12 mouse cellular contexts compared by ENCODE assay signal in the genomic region with DNA sequence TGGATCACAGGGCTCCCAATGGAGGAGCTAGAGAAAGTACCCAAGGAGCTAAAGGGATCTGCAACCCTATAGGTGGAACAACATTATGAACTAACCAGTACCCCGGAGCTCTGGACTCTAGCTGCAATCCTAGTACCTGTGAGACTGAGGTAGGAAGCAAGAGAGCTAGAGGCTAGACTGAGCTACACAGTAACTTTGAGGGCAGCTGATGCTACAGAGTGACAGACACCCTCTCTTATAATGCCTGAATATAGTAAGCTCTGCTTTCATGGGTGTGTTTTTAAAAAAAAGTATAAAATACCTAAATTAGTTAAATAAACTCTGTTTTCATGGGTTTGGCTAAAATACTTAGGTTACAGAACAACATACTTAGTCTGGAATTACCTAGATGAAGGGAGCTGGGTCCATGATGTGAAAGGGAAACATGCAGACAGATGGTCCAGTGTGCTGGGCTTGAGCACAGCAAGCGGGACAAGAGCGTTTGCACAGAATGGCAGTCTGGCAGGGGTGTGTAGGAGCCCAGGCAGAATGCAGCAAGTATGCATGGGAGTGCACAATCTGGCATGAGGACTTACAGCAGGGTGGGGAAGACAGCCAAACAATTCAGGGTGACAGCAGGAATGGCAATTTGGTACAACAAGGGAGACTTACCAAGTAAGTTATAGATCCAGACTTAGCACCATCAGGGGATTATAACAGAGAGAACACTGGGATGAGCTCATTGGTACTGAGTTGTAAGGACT.
DNase-seq lines count a peak whose midpoint lies in the region; ATAC-seq and TF ChIP-seq lines count a peak whose summit lies in the region.
"Had no signal": no experiment of that assay in that cellular context is flagged by ENCODE, and none has a peak within 500 bp of the region (broad histone marks: within the 10 kb centered on the region; RNA-seq: fewer than 3 reads in every experiment).

No protein-coding gene starts in this region.

- no peak for TF ChIP-seq CTCF in brain, embryonic 14.5 days (IDR thresholded peaks at IDR 0.05; ENCODE audit: borderline replicate concordance, extremely low read depth, insufficient read depth, insufficient read length)
- TF ChIP-seq CTCF in cerebellum, adult 2 months (IDR thresholded peaks at IDR 0.05; ENCODE audit: borderline replicate concordance, insufficient read depth, low read depth, low read length) = no peak; the same call in 1 of the 2 replicates
- TF ChIP-seq CTCF in hindbrain, postnatal 0 days (IDR thresholded peaks at IDR 0.05; ENCODE audit: low read depth) = no peak

- H3K9ac ChIP-seq in hindbrain, postnatal 0 days (replicated peaks; ENCODE audit: low read length) = no peak overlapping the region
- H3K9ac ChIP-seq: embryonic facial prominence, embryonic 12.5 days had no signal

- no peak overlapping the region for H3K4me3 ChIP-seq in cerebellum, adult 2 months (replicated peaks; ENCODE audit: insufficient read depth, low read depth, low read length)
- no peak overlapping the region for H3K4me3 ChIP-seq in hindbrain, postnatal 0 days (ENCODE audit: low read length)
- H3K4me3 ChIP-seq: embryonic facial prominence, embryonic 12.5 days; limb, embryonic 10.5 days had no signal

- no peaks in the 10 kb centered on the region for H3K27me3 ChIP-seq in cerebellum, adult 2 months (ENCODE audit: control insufficient read depth, insufficient read depth, low read length)
- no peaks in the 10 kb centered on the region for H3K27me3 ChIP-seq in hindbrain, postnatal 0 days (ENCODE audit: insufficient read depth, low read length)
- H3K27me3 ChIP-seq: embryonic facial prominence, embryonic 12.5 days had no signal

- peak overlapping the region; percentile 51; the same call in 1 of the 2 replicates for H3K27ac ChIP-seq in cerebellum, adult 2 months (ENCODE audit: insufficient read depth, low read length)
- peak overlapping the region; percentile 51; the same call in 1 of the 2 replicates for H3K27ac ChIP-seq in hindbrain, postnatal 0 days
- H3K27ac ChIP-seq: embryonic facial prominence, embryonic 12.5 days; limb, embryonic 10.5 days had no signal

- peak; percentile 94 for DNase-seq in brain, embryonic 14.5 days (ENCODE audit: low read depth)
- peak; percentile 77 to 92 for DNase-seq in cerebellum, adult 2 months
- DNase-seq in hindbrain, postnatal 0 days (ENCODE audit: low spot score) = peak; percentile 72
- DNase-seq in left cerebral cortex, postnatal 4 days = peak; percentile 79
- DNase-seq in heart, adult 9 months (ENCODE audit: low spot score in 2 of 2) = no peak
- DNase-seq in thymus, postnatal 0 days (ENCODE audit: low spot score) = no peak
- no peak for DNase-seq in thymus, postnatal 10 days (ENCODE audit: low spot score in 2 of 2)
- DNase-seq in gastrocnemius, postnatal 25 days = no peak
- DNase-seq: adrenal gland, postnatal 10 days had no signal

- TF ChIP-seq POLR2A in brain, embryonic 14.5 days (IDR thresholded peaks at IDR 0.05; ENCODE audit: borderline replicate concordance, extremely low read depth, insufficient read depth, insufficient read length, poor library complexity, severe bottlenecking) = no peak
- no peak; the same call in 1 of the 2 replicates for TF ChIP-seq POLR2A in cerebellum, adult 2 months (IDR thresholded peaks at IDR 0.05; ENCODE audit: borderline replicate concordance, insufficient read depth, low read length)

- H3K36me3 ChIP-seq in hindbrain, postnatal 0 days (ENCODE audit: insufficient read depth, low read length) = no peaks in the 10 kb centered on the region
- H3K36me3 ChIP-seq: embryonic facial prominence, embryonic 12.5 days; limb, embryonic 10.5 days had no signal

- intact Hi-C loops in left cerebral cortex, postnatal 4 days (cut with DNase I) = no loop called here

- H3K9me3 ChIP-seq in hindbrain, postnatal 0 days (ENCODE audit: low read length) = no peaks in the 10 kb centered on the region
- H3K9me3 ChIP-seq: embryonic facial prominence, embryonic 12.5 days; limb, embryonic 10.5 days had no signal

- H3K4me1 ChIP-seq in cerebellum, adult 2 months (ENCODE audit: control insufficient read depth, insufficient read depth, low read length) = peaks cover 25% of the 10 kb centered on the region
- no peaks in the 10 kb centered on the region for H3K4me1 ChIP-seq in hindbrain, postnatal 0 days (ENCODE audit: insufficient read depth, low read length)
- H3K4me1 ChIP-seq: embryonic facial prominence, embryonic 12.5 days; limb, embryonic 10.5 days had no signal

- peak; percentile 94 for ATAC-seq in hindbrain, postnatal 0 days
- ATAC-seq: lung, postnatal 0 days had no signal

- 30% methylated on average over 3 of the region's 3 CpGs for WGBS in cerebellum, adult 2 months
- WGBS in hindbrain, postnatal 0 days = 55% methylated on average over 3 of the region's 3 CpGs

- H3K4me2 ChIP-seq in hindbrain, postnatal 0 days (ENCODE audit: low read depth, low read length) = no peak overlapping the region
- H3K4me2 ChIP-seq: embryonic facial prominence, embryonic 12.5 days had no signal

Comparison
In these comparisons a context has a peak if more than half of its experiments do, and no peak if none do; other contexts are left out.
1. DNase-seq: peak in brain, embryonic 14.5 days (single experiment), cerebellum, adult 2 months (2 of 2), hindbrain, postnatal 0 days (single experiment) and left cerebral cortex, postnatal 4 days (single experiment); none in heart, adult 9 months (0 of 2), thymus, postnatal 0 days (single experiment), thymus, postnatal 10 days (0 of 2) and gastrocnemius, postnatal 25 days (single experiment).